Mouse (Mus musculus) c-Kit-positive CD71-negative TER-119-negative erythroid progenitor cells, embryonic 14.5 days (primary cell): Measurements from ENCODE around the gene Amfr.

Experiments used
- DNase-seq: peaks from one replicate; pipeline ENCODE4 v3.0.0-alpha.2; 2013; ENCODE audit warnings: low read depth

Amfr gene

GRCm38 (mm10) chr8:93981679-93982215, 30.9 kb downstream of the Amfr start:
- DNase-seq, result no peak

GRCm38 (mm10) chr8:93980141-93980540, 32.5 kb downstream of the Amfr start:
- DNase-seq, result no peak

GRCm38 (mm10) chr8:93976446-93977211, 36.0 kb downstream of the Amfr start:
- DNase-seq, result no peak

- no peak for DNase-seq
Observed at GRCm38 (mm10) chr8:93975358-93975757, 37.3 kb downstream of the Amfr start.

GRCm38 (mm10) chr8:93974602-93975186, 37.9 kb downstream of the Amfr start:
- no peak for DNase-seq

- no peak for DNase-seq
Observed at GRCm38 (mm10) chr8:93973831-93974375, 38.7 kb downstream of the Amfr start.

GRCm38 (mm10) chr8:93972971-93973734, 39.5 kb downstream of the Amfr start:
- DNase-seq, result no peak

- no peak for DNase-seq
Observed at GRCm38 (mm10) chr8:93972211-93972610, 40.4 kb downstream of the Amfr start.

GRCm38 (mm10) chr8:93971451-93971850, 41.2 kb downstream of the Amfr start:
- no peak for DNase-seq

GRCm38 (mm10) chr8:93969626-93970340, 42.9 kb downstream of the Amfr start:
- no peak for DNase-seq

- no peak for DNase-seq
Observed at GRCm38 (mm10) chr8:93968293-93968692, 44.3 kb downstream of the Amfr start.

GRCm38 (mm10) chr8:93960909-93961308, 51.7 kb downstream of the Amfr start:
- no peak for DNase-seq

- DNase-seq, result no peak
Observed at GRCm38 (mm10) chr8:93958402-93958801, 54.2 kb downstream of the Amfr start.

GRCm38 (mm10) chr8:93952511-93952910, 60.1 kb downstream of the Amfr start:
- DNase-seq, result no peak

- no peak for DNase-seq
Observed at GRCm38 (mm10) chr8:93950133-93950532, 62.5 kb downstream of the Amfr start.

- DNase-seq, result no peak
Observed at GRCm38 (mm10) chr8:93946397-93946796, 66.2 kb downstream of the Amfr start.

GRCm38 (mm10) chr8:93945781-93946180, 66.9 kb downstream of the Amfr start:
- no peak for DNase-seq

GRCm38 (mm10) chr8:93941636-93942054, 71.0 kb downstream of the Amfr start:
- DNase-seq, result no peak

- no peak for DNase-seq
Observed at GRCm38 (mm10) chr8:93940542-93941423, 71.9 kb downstream of the Amfr start.

- DNase-seq, result no peak
Observed at GRCm38 (mm10) chr8:93938193-93938592, 74.4 kb downstream of the Amfr start.

GRCm38 (mm10) chr8:93933288-93933687, 79.4 kb downstream of the Amfr start:
- no peak for DNase-seq
